Mouse (Mus musculus): ENCODE results near the gene Dlx2.

The Dlx2 gene

GRCm38 (mm10) chr2:71534242-71535052 is 12.1 kb downstream of the Dlx2 start:
- DNase-seq = no peak

GRCm38 (mm10) chr2:71533094-71533493 is 13.5 kb downstream of the Dlx2 start:
- DNase-seq = no peak

- DNase-seq = no peak
Measured at GRCm38 (mm10) chr2:71531990-71532970, 14.3 kb downstream of the Dlx2 start.

- no peak for DNase-seq
Measured at GRCm38 (mm10) chr2:71531124-71531590, 15.4 kb downstream of the Dlx2 start.

GRCm38 (mm10) chr2:71530391-71531123 is 16.0 kb downstream of the Dlx2 start:
- DNase-seq = no peak

GRCm38 (mm10) chr2:71529511-71530351 is 16.8 kb downstream of the Dlx2 start:
- peak; percentile 69 for DNase-seq

GRCm38 (mm10) chr2:71528714-71529510 is 17.6 kb downstream of the Dlx2 start:
- DNase-seq = no peak

- no peak for DNase-seq
Measured at GRCm38 (mm10) chr2:71528014-71528713, 18.4 kb downstream of the Dlx2 start, which contains the start of gene Dlx1. Dlx1 (plus strand) TSS chr2:71528113.

GRCm38 (mm10) chr2:71527323-71528013 is 19.1 kb downstream of the Dlx2 start:
- no peak for DNase-seq

GRCm38 (mm10) chr2:71526595-71527322 is 19.8 kb downstream of the Dlx2 start:
- no peak for DNase-seq

GRCm38 (mm10) chr2:71524763-71525162 is 21.8 kb downstream of the Dlx2 start:
- no peak for DNase-seq

- no peak for DNase-seq
Measured at GRCm38 (mm10) chr2:71523431-71523830, 23.1 kb downstream of the Dlx2 start.

GRCm38 (mm10) chr2:71522871-71523270 is 23.7 kb downstream of the Dlx2 start:
- DNase-seq = no peak

GRCm38 (mm10) chr2:71517466-71518099 is 29.0 kb downstream of the Dlx2 start:
- no peak for DNase-seq

GRCm38 (mm10) chr2:71516995-71517394 is 29.6 kb downstream of the Dlx2 start:
- DNase-seq = no peak

GRCm38 (mm10) chr2:71512326-71512725 is 34.2 kb downstream of the Dlx2 start:
- DNase-seq = no peak

GRCm38 (mm10) chr2:71511209-71511608 is 35.3 kb downstream of the Dlx2 start:
- DNase-seq = no peak

- DNase-seq = no peak
Measured at GRCm38 (mm10) chr2:71504852-71505251, 41.7 kb downstream of the Dlx2 start.
